Mouse (Mus musculus) left cerebral cortex, adult 2 months (tissue): ENCODE measurements at regions not wholly inside any gene's neighbourhood (a gene's known extent, or its start where the extent isn't known, plus 50 kb on each side); places are given as distances from the start of the nearest gene placed in this dataset.

Experiments
- DNase-seq, 2 experiments: peaks; one replicate each; pipeline ENCODE4 v3.0.0; 2021 to 2022; ENCODE audit warnings: low spot score in 2 of 2, mixed read lengths in 1 of 2; ENCODE audit errors: extremely low spot score in 1 of 2
- H3K27ac ChIP-seq: fragments of 200-600 bp; 2 replicates; pipeline ENCODE4 v1.8.1; 2022
- H3K4me3 ChIP-seq: fragments of 200-600 bp; 2 replicates; pipeline ENCODE4 v1.8.1; 2022
- CTCF ChIP-seq: fragments of 200-600 bp; IDR thresholded peaks from 2 replicates; pipeline ENCODE4 v1.8.1; 2022; ENCODE audit warnings: antibody characterized with exemption, mild to moderate bottlenecking, moderate library complexity
- intact Hi-C: fragments of 180-260 bp; cut with DNase I; formaldehyde crosslinking; loops from one replicate; pipeline ENCODE4 v1.15.1; 2025

GRCm38 (mm10) chr9:30242107-30242506 lies 184.8 kb upstream of the Snx19 start:
- no peak for DNase-seq
- TF ChIP-seq CTCF = no peak
- intact Hi-C loops = no loop called here
- H3K4me3 ChIP-seq = no peak overlapping the region
- no peak overlapping the region for H3K27ac ChIP-seq

- intact Hi-C loops = loop anchor here (1.0 kb wide), 2 partner anchors 261 to 603 kb away; no protein-coding TSS in a partner anchor
- DNase-seq = peak; percentile 68 to 80
- H3K27ac ChIP-seq = no peak overlapping the region
- TF ChIP-seq CTCF = peak; percentile 76
- H3K4me3 ChIP-seq = no peak overlapping the region
These were observed 162.3 kb upstream of the Snx19 start for GRCm38 (mm10) chr9:30264533-30265168.

- no peak for DNase-seq
- H3K4me3 ChIP-seq = no peak overlapping the region
- intact Hi-C loops = no loop called here
- no peak for TF ChIP-seq CTCF
- no peak overlapping the region for H3K27ac ChIP-seq
These were observed 155.8 kb upstream of the Snx19 start for GRCm38 (mm10) chr9:30271081-30271480.

GRCm38 (mm10) chr9:30273836-30274235 lies 153.1 kb upstream of the Snx19 start:
- DNase-seq = no peak
- TF ChIP-seq CTCF = no peak
- Histone ChIP-seq H3K27ac (no peak overlapping the region), H3K4me3 (no peak overlapping the region)
- intact Hi-C loops = no loop called here

- intact Hi-C loops = no loop called here
- Histone ChIP-seq H3K27ac (no peak overlapping the region), H3K4me3 (no peak overlapping the region)
- TF ChIP-seq CTCF = no peak
- DNase-seq = no peak
These were observed 148.7 kb upstream of the Snx19 start for GRCm38 (mm10) chr9:30278231-30278630.

- TF ChIP-seq CTCF = no peak
- Histone ChIP-seq H3K4me3 (no peak overlapping the region), H3K27ac (no peak overlapping the region)
- DNase-seq = no peak
- intact Hi-C loops = no loop called here
These were observed 143.7 kb upstream of the Snx19 start for GRCm38 (mm10) chr9:30283080-30283770.

GRCm38 (mm10) chr9:30283771-30284148 lies 143.1 kb upstream of the Snx19 start:
- intact Hi-C loops = no loop called here
- TF ChIP-seq CTCF = no peak
- H3K27ac ChIP-seq = no peak overlapping the region
- H3K4me3 ChIP-seq = no peak overlapping the region
- DNase-seq = no peak

- TF ChIP-seq CTCF = no peak
- intact Hi-C loops = no loop called here
- Histone ChIP-seq H3K27ac (no peak overlapping the region), H3K4me3 (no peak overlapping the region)
- no peak for DNase-seq
These were observed 142.2 kb upstream of the Snx19 start for GRCm38 (mm10) chr9:30284562-30285323.

GRCm38 (mm10) chr9:30285324-30285599 lies 141.6 kb upstream of the Snx19 start:
- DNase-seq = no peak
- Histone ChIP-seq H3K27ac (no peak overlapping the region), H3K4me3 (no peak overlapping the region)
- intact Hi-C loops = no loop called here
- TF ChIP-seq CTCF = no peak

GRCm38 (mm10) chr9:30299844-30300243 lies 127.1 kb upstream of the Snx19 start:
- DNase-seq = peak; percentile 51 to 70
- intact Hi-C loops = loop anchor here (2.0 to 5.0 kb wide), 2 partner anchors 298 to 639 kb away; no protein-coding TSS in a partner anchor
- Histone ChIP-seq H3K27ac (no peak overlapping the region), H3K4me3 (no peak overlapping the region)
- peak; percentile 67 for TF ChIP-seq CTCF

- Histone ChIP-seq H3K27ac (no peak overlapping the region), H3K4me3 (no peak overlapping the region)
- no peak for DNase-seq
- intact Hi-C loops = no loop called here
- no peak for TF ChIP-seq CTCF
These were observed 118.6 kb upstream of the Snx19 start for GRCm38 (mm10) chr9:30308281-30308680.

- DNase-seq = no peak
- Histone ChIP-seq H3K4me3 (no peak overlapping the region), H3K27ac (no peak overlapping the region)
- intact Hi-C loops = no loop called here
- TF ChIP-seq CTCF = no peak
These were observed 113.5 kb upstream of the Snx19 start for GRCm38 (mm10) chr9:30313360-30313759.
